Mouse (Mus musculus): ENCODE results near the gene Mien1.

DNA sequence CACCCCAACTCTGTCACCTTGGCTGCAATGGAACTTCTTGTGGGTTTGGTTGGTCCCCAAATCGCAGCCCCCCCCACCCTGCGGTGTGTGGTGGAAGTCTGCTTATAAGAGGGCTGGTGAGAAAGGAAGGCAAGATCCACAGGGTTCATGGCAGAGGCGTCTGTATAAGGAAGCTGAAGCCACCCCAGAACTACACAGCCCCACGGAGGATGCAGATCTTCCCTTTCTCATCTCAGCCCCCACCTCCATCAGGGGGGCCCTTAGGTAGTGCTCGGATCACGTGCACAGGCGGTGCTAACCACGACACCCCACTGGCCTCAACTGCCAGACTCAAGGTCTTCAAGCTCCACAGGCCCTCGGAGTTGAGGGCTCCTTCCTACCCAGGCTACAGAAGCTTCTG lies 25.1 kb upstream of the Mien1 start:
- TF ChIP-seq CTCF (IDR thresholded peaks at IDR 0.05; ENCODE audit: insufficient read depth, low read depth, low read length) (no peak), POLR2A (IDR thresholded peaks at IDR 0.05; ENCODE audit: insufficient read depth, low read depth, low read length) (no peak)

Measured in olfactory bulb, adult 2 months (tissue).